Mouse (Mus musculus) right cerebral cortex, adult 2 months (tissue): ENCODE results near the gene Gm5134.

Experiments used
- DNase-seq, 2 experiments: peaks; one replicate each; pipeline ENCODE4 v3.0.0; 2021 to 2022; ENCODE audit warnings: low spot score in 2 of 2

Gene Gm5134

DNA sequence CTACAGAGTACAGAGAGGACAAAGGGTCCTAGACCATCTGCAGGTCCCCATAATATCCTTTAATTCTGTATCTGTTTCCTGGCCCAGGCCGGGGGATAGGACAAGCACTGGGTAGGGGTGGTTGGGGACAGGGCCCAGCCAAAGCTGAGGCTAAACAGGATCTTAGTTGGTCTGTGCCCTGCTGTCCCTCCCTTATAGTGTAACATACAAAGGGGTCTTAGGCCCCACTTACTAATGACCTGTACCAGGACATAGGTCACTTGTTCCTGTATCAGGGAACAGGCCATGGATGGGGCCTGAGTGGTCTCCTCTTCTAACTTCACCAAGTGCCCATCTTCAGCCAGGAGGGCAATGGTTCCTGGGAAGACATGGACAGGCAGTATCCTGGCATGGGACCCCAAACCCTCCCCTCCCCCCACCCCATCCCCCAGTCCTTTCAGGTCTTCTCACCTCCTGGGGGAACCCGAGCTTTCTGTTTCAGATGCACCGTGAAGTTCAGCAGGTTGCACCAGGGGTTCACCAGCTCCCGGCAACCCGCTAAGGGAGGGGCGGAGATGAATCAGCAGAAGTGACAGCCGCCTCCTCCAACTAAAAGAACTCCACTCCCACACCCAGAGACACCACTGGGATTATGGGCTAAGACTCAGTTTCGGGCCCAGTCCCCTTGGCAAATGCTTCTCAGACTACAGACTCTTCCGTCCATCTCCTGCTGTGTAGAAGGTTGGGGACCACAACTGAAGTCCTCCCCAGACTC is 14.7 kb upstream of the Gm5134 start:
- DNase-seq: peak; percentile 46 to 53

DNA sequence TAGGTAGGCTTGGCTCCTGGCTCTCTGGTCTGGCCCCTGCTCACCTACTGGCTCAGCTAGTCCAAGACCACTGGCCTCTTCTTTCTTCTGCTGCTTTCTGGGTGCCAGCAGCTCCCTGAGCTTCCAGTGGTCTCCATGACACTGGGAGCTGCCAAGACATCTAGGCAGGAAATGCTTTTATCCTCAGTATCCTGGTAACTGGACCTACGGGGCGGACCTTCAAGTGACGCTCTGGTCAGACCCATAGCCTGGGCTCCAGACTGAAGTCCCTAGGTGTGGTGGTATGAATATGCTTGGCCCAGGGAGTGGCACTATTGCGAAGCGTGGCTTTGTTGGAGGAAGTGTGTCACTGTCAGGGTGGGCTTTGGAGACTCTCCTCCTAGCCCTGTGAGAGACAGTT is 13.8 kb upstream of the Gm5134 start, which contains the start of gene Gm867:
TSS of gene Gm867 (minus strand) at position 153 of the 400 bp plus-strand sequence.
- DNase-seq: no peak

DNA sequence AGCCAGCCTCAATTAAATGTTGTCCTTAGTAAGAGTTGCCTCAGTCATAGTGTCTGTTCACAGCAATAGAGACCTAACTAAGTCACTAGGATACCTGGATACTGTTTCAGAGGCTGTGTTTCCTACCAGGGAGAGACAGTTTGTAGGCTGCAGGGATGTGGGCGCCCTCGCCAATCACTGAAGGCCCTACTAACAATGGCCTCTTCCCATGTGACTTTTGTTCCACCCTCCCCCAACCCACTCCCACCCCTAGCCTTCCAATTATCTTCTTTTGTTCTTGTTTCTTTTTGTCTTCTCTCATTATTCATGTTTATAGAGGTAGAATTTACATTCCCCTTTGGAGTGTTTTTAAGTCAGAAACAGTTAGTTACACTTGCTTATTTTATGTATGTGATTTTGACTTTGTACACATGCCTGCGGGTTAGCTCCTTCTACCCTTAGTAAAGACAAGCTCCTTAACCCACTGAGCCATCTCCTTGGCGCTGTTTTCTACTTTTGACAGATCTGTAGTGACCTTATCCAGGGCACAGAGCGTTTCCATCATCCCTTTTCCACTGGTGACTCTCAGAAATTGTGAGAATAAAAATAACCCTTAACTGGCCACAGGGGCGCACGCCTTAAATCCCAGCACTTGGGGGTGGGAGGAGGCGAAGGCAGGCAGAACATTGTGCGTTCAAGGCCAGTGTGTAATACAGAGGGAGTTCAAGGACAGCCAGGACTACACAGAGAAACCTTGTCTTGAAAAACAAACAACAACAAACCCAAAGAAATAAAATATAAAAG is 13.1 kb upstream of the Gm5134 start:
- DNase-seq: no peak

DNA sequence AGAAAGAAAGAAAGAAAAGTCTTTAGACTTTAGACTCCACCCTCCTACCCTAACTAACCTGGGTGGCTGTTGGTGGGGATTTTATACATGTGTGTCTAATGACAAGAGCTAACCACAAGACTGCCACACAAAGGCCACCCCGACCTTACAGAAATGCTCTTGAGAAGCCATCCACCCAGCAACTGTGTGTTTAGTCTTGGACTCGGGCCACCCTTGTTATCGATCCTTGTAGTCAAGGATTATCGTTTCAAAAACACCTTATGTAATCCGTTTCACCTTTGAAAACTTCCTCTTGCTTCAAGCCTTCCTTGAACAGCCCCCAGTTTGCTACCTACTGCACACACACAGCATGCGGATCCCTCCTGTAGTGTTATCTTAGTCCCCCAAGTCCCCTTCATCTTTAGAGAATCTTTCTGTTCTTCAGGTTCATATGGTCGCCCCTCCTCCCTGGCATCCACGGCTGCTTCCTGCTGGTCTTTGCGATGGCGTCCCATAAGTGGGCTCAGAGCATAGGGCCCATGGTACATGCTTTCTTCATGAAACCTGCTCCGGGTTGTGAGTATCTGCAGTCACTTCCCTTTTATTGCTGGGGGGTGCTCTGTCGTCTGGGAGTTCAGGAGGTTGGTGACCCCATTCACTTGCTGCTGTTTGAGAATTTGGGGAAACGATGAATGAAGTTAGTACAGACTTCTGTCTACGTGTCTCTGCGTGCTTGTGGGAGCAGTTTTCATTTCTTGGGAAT is 11.4 kb upstream of the Gm5134 start, which contains the start of gene Vpreb3:
TSS of gene Vpreb3 (plus strand) at position 322 of the 742 bp plus-strand sequence.
- DNase-seq: no peak

DNA sequence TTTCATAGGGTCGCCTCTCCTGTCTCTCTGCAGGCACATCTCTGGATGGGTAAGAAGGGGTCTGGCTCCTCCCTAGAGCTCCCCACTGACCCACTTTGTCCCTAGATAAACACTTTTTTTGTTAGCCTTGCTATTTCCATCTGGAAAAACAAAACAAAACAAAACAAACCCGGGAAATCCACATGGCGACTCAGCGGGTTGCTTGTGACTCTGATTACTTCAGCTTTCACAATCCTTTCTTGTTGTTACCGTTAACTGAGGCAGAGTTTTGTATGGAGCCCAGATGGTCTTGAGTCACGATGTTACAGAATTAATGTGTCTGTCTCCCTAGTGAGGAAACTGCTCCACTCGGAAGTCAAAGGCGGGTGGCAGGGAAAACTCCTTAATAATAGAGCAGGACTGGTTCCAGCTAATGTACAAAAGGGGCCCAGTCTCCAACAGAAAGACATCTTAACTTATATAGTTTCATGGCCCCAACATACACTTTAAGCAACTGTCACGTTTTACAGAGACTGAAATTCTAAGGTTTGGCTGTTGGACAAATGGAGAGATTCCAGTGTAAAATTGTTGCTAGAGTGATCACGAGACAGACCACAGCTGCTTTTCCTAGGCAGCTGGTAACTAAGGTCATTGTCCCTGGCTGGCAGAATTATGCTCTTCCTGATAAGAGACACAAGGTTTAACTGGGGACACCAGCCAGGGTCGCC is 10.1 kb upstream of the Gm5134 start:
- DNase-seq: no peak

DNA sequence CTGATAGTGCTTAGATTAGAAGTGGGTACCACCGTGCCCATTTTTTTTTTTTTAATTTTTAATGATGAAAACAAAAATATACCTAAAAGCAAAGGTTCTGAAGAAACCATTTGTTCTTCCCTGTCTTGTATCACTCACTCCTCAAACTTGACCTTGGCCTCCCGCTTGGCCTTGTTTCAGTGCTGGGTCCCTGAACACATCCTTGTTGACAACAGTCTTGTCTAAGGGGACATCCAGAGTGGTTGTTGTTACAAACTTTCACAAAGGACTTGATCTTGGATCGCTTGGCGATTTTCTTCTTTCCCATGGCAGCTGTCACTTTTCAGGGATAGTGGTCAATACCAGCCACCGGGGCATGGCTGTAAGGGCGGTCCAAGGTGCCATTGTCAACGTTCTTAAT is 9.1 kb upstream of the Gm5134 start:
- no peak for DNase-seq

DNA sequence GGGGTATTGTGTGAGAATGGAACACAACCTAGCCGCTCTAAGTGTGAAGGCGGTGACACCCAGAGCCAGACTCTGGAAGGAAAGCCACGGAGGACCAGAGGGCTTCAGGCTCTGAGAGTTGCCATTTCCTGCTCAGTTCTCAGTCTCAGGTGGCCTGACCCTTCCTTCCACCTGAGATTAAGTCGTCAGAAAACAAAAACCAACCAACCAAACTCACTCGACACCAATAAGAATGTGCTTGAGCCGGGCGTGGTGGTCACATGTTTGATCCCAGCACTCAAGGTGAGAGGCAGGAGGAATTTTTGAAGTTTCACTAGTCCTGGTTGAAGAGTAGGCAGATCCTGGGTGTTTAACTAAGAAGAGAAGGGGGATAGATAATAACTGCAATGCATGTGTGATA is 8.4 kb upstream of the Gm5134 start:
- DNase-seq: no peak

DNA sequence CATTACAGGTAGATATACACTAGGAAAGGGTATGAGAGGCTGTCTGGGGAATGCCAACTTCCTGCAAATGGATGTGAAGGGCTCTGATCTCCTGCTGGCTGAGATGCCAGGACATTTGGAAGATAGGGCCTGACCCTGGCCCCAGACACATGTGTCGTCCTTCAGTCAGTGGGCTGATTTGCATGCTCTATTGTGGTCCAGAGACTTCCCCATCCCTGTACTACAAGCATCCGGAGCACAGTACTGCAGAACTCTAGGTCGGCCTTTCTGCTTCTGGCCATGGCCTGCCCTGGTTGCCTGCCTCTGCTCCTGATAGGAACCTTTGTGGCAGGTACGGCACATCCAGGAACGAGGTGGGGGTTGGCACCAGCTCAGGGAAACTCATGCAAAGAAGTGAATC is 6.2 kb upstream of the Gm5134 start:
- DNase-seq: no peak

DNA sequence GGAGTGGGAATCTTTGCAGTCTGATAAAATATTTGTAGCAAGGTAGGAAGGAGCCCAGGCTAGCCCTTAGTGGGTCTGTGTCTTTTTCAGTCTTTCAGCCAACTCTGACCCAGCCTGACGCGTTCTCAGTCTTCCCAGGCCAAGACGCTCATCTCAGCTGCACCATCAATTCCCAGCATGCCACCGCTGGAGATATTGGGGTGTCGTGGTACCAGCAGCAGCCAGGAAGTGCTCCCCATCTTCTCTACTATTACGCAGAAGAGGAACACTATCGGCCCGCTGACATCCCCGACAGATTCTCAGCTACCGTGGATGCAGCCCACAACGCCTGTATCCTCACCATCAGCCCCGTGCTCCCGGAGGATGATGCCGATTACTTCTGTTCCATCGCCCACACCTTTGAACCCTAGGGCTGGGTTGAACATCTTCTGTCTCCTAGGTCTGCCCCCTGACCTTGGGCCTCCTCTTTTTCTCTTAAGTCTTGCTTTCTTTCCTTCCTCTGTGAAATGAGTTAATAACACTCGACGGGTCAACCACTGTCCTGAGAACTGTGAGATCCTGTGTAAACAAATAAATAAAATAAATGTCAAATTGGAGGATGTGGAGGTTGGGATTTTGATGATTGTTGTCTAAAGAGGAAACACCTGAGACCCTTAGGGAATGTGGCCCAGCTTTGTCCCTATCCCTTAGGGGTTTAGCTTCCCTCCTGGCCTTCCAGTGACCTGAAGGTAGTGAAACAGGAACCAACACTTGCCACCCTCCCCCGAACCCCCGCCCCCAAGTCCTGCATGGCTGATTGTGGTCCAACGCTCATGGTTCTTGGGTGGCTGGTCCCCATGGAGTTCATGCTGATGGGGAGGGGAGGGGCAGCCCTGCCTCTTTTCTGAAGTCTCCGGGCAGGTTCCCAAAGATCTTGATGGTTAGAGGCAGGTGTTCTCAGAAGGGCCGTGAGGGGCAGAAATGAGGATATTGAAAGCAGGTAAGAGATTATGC is 5.0 kb upstream of the Gm5134 start:
- no peak for DNase-seq

DNA sequence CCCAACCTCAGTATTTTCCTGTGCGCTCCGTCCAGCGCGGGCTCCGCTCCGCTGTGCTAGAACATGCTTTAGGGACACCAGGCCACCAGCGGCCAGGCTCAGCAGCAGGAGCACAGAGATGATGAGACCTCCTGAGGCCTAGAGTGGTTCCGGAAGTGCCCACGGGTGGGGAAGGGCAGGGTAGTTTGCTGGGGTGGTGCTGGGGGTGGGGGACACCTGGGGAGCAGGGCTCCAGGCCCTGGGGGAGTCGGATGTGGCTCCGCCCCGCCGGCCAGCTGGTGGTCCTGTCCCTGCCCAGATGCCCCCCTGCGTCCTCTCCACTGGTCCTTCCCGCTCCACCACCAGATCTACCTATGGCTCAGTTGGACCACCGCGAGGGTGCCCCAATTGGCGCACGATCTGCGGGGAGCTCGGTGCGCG is 3.5 kb upstream of the Gm5134 start:
- no peak for DNase-seq

DNA sequence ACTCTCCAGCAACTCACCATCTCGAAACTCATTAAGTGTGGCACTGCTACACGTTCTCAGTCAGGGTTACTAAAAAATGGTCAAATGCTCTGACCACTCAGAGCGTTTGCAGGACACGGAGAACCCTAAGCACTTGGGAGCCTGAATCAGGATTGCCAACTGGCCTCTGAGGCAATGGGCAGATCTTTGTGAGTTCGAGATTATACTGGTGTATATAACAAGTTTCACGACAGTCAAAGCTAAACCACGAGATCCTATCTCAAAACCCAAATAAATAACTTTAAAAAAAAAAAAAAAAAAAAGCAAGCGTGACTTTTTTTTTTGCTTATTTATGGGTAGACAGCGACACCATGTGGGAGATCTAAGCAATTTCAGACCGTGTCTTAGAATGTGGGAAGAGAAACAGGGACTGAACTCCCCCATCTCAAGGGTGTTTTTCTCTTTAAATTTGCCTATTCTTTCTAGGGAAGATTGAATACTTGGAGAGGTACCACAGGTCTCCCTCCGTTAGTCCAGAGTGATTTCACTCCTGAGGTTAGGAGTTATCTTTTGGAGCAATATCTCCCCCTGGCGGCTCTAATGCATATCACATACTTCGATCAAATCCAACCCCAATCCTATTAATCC is 2.8 kb upstream of the Gm5134 start:
- DNase-seq: peak; percentile 52 to 59

DNA sequence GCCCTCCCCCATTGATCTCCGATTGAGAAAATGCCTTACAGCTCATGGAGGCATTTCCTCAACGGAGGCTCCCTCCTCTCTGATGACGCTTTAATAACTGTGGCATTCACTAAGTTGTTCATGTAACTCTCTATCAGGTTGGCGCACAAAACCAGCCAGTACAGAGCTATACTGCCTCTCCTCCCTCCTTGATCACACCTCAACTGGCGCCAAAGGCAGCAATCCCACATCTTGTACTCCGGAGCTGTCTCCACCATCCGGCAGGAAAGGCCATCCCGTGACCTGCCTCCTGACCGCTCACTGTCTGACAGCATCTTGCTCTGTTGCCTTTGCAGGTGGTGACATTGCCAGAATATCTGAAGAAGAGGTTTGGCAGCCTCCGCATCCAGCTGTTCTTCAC is 19.5 kb downstream of the Gm5134 start:
- DNase-seq: no peak

DNA sequence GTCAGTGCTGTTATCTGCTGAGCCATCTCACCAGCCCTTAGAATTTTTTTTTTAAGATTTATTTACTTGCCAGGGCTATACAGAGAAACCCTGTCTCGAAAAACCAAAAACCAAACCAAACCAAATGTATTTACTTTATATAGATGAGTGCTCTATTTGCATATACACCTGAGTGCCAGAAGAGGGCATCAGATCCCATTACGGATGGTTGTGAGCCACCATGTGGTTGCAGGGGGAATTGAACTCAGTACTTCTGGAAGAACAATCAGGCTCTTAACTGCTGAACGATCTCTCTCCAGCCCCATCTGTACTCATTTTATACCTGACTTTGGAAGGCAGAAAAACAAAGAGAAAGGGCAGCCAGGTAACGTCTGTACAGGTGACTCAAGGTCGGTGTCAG is 20.9 kb downstream of the Gm5134 start:
- no peak for DNase-seq

DNA sequence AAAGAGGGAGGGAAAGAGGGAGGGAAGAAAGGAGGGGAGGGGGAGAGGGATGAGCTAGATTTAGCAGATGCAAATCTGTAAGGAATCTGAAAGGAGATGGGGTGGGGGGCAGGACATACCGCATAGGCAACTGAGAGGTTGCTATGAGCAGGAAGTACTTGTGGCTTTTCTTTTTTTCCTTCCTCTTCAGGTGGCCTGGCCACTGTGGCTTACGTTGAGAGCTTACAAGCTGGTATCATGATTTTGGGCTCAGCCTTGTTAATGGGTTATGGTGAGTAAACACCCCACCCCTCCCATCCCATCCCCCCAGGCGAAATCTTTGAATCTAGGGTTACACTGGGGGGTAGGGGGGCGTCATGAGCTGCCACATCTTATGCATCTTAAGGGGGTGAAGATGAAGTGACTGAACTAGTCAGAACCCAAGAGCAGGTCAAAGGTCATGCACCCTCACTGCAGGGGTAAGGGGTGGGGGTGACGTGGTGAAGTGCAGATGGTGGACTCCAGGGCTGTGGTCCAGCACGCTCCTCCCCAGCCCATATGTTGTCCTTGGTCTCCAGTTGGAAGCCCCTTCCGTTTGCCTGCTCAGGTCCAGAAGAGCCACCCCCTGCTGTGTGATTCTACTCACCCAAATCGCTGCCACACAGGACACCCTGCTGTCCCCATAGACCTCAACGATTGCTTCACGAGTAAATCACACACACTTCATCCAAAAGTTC is 24.0 kb downstream of the Gm5134 start:
- no peak for DNase-seq

DNA sequence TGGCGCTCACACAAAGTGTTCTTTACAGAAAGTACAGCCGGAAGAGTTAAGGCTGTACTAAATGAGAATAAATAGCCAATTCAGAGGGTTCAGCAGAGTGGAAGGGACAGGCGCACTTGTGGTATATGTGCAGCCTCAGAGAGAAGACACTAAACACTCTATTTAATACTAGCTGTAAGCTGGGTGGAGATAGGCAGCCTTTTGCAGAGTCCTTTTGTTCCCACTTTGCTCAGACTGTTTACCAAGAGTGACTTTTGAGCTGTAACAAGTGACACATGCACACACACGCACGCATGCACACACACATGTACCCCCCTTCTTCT is 24.5 kb downstream of the Gm5134 start:
- DNase-seq: no peak

DNA sequence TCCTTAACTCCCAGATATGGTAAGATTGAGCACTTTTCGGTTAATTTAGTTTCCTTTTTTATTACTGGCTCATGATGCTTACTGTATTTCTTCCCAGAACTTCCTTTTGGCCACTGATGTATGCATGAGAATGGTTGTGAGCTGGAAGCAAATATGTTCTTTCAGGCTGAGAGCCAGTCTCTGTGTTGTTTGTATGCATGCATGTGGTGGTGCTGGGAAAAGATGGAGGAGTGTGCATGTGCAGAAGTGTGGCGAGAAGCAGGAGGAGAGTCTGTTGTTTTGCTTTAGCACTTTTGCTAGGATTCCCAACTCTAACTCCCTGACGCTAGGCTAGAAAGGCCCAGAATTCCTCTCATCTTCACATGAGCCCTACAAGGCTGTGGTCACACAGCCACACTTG is 25.1 kb downstream of the Gm5134 start:
- DNase-seq: no peak

DNA sequence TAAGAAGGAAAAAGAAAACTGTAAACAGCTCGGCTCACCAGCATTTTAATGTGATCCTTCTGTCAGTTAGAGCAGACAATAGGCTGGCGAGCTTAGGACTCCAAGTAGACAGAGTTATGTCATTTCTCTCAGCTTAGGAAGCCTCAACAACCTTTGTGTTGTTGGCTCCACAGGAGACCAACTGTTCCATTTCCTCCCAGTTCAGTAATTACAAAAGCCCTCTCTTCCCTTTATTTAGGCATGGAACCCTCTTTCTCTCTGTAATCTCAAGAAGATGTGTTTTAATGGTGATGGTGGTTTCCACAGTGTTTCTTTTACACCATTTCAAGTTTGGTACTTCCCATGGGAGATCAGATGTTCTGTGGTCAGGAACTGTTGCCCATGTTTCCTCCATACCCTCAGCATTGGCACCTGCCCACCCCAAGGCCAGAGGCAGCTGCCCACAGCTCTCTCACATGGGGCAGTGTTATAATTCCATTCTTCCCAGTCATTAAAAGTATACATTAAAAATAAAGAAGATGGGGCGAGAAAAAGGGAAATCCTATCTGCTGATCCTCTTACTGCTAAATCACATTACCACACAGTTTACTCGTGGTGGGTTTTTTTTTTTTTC is 36.2 kb downstream of the Gm5134 start:
- DNase-seq: no peak

DNA sequence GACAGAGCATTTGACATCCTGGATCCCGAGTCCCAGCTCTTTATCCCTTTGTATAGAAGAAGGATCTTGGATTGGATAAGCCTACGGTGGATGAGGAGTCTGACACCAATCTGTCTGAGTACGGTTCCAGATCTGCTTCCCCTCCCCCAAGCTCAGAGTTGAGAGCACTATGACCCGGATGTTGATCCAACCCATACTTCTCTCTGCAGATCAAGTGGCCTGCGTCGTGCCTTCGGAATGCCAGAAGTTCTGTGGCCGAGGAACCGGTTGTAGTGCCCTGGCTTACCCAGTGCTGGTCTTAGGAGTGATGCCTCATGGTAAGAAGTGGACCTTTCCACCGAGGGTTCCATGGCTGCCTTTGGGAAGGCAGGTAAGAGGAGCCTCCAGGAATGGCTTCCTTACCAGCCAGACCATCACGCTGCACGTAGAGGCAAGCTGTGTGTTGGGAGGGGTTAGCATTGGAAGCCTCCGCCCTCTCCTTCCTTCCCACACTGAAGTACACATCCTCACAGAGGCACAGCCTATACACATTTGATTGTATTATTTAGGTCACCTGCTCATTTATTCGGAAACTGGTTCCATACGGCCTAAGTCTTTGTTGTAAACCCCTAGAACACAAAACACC is 39.4 kb downstream of the Gm5134 start:
- no peak for DNase-seq
